In the genomic region with DNA sequence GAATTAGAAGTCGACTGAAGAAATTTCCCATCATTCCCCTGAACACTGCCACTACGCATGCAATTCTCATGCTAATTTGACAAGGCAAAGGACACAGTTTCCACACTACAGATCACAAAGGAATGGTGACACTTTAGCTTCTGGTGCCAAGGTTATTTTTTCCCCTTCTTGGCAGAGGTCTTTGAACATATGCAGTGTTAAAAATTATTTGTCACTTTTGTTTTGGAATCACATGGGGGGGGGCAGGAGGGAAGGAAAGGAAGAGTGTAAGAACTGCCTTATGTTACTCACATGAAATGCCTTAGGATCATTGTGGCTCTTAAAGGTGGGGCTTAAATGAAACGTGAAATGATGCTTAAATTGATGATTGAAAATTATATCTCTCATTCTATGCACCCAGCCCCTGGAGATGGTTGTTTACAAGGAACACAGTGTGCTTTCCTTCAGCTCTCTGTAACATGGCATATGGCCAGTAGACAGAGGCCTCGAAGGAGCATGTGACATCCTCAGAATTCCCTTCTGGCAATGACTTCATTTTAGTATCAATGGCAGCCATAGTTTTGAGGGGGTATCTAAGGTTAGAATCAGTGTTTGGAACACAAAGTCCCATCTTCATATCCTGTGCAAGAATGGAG, we compare ENCODE assay signal across 16 mouse cellular contexts.
DNase-seq lines count a peak whose midpoint lies in the region; ATAC-seq and TF ChIP-seq lines count a peak whose summit lies in the region.
"Had no signal": no experiment of that assay in that cellular context is flagged by ENCODE, and none has a peak within 500 bp of the region (broad histone marks: within the 10 kb centered on the region; RNA-seq: fewer than 3 reads in every experiment).

No protein-coding gene starts in this region.

- DNase-seq in heart, postnatal 0 days (ENCODE audit: low spot score), result peak; percentile 10
- peak; percentile 32 for DNase-seq in midbrain, postnatal 0 days (ENCODE audit: low spot score)
- DNase-seq in midbrain, embryonic 14.5 days, result no peak
- DNase-seq in cerebellum, adult 2 months, result peak; percentile 47 to 90
- peak; percentile 53 for DNase-seq in forebrain, postnatal 0 days
- no peak for DNase-seq in B cell, adult 2 months
- DNase-seq: adrenal gland, adult 2 months; embryo, embryonic 11 days; heart, adult 11 months; lung, postnatal 14 days had no signal

- no peak for TF ChIP-seq CTCF in heart, postnatal 0 days (IDR thresholded peaks at IDR 0.05; ENCODE audit: low read depth)
- TF ChIP-seq CTCF in midbrain, postnatal 0 days (IDR thresholded peaks at IDR 0.05), result no peak
- no peak for TF ChIP-seq CTCF in cerebellum, adult 2 months (IDR thresholded peaks at IDR 0.05; ENCODE audit: borderline replicate concordance, insufficient read depth, low read depth, low read length)
- TF ChIP-seq CTCF in forebrain, postnatal 0 days (IDR thresholded peaks at IDR 0.05; ENCODE audit: low read depth), result no peak

- no peak overlapping the region for H3K4me2 ChIP-seq in heart, postnatal 0 days (ENCODE audit: low read depth, low read length)
- H3K4me2 ChIP-seq in heart, embryonic 12.5 days, result no peak overlapping the region
- H3K4me2 ChIP-seq in midbrain, postnatal 0 days (ENCODE audit: low read depth, low read length, poor library complexity, severe bottlenecking), result no peak overlapping the region
- no peak overlapping the region for H3K4me2 ChIP-seq in midbrain, embryonic 14.5 days (ENCODE audit: low read length)
- H3K4me2 ChIP-seq in forebrain, postnatal 0 days (ENCODE audit: low read depth), result no peak overlapping the region
- H3K4me2 ChIP-seq: heart, embryonic 15.5 days; liver, embryonic 11.5 days had no signal

- no peaks in the 10 kb centered on the region for H3K27me3 ChIP-seq in heart, postnatal 0 days (ENCODE audit: control insufficient read depth, insufficient read depth, low read length)
- no peaks in the 10 kb centered on the region for H3K27me3 ChIP-seq in heart, embryonic 12.5 days (replicated peaks)
- no peaks in the 10 kb centered on the region for H3K27me3 ChIP-seq in midbrain, postnatal 0 days (ENCODE audit: insufficient read depth, low read length)
- no peaks in the 10 kb centered on the region for H3K27me3 ChIP-seq in midbrain, embryonic 14.5 days (ENCODE audit: control insufficient read depth, insufficient read depth, low read length)
- H3K27me3 ChIP-seq in cerebellum, adult 2 months (ENCODE audit: control insufficient read depth, insufficient read depth, low read length), result no peaks in the 10 kb centered on the region
- H3K27me3 ChIP-seq in forebrain, postnatal 0 days (ENCODE audit: insufficient read depth, low read length), result no peaks in the 10 kb centered on the region
- H3K27me3 ChIP-seq: heart, embryonic 15.5 days had no signal

- no peak overlapping the region for H3K27ac ChIP-seq in heart, postnatal 0 days (ENCODE audit: low read depth)
- H3K27ac ChIP-seq in heart, embryonic 12.5 days (ENCODE audit: poor library complexity, severe bottlenecking), result no peak overlapping the region
- no peak overlapping the region for H3K27ac ChIP-seq in midbrain, postnatal 0 days (ENCODE audit: low read depth, low read length)
- H3K27ac ChIP-seq in midbrain, embryonic 14.5 days (replicated peaks; ENCODE audit: low read depth, low read length), result no peak overlapping the region
- peak overlapping the region; percentile 93; the same call in 1 of the 2 replicates for H3K27ac ChIP-seq in cerebellum, adult 2 months (ENCODE audit: insufficient read depth, low read length)
- no peak overlapping the region for H3K27ac ChIP-seq in forebrain, postnatal 0 days (ENCODE audit: low read depth, low read length)
- H3K27ac ChIP-seq: heart, embryonic 15.5 days had no signal

- no peak for TF ChIP-seq POLR2A in cerebellum, adult 2 months (IDR thresholded peaks at IDR 0.05; ENCODE audit: borderline replicate concordance, insufficient read depth, low read length)

- 42% methylated on average over 4 of the region's 4 CpGs for WGBS in heart, postnatal 0 days
- 62% methylated on average over 4 of the region's 4 CpGs for WGBS in heart, embryonic 12.5 days
- WGBS in midbrain, postnatal 0 days, result 60% methylated on average over 4 of the region's 4 CpGs
- 67% methylated on average over 4 of the region's 4 CpGs for WGBS in midbrain, embryonic 14.5 days
- WGBS in cerebellum, adult 2 months, result 7% methylated on average over 4 of the region's 4 CpGs
- 39% methylated on average over 4 of the region's 4 CpGs for WGBS in forebrain, postnatal 0 days

- TF ChIP-seq EP300 in heart, postnatal 0 days (IDR thresholded peaks at IDR 0.05; ENCODE audit: low read depth), result no peak

- no peaks in the 10 kb centered on the region for H3K9me3 ChIP-seq in heart, postnatal 0 days (replicated peaks; ENCODE audit: control insufficient read depth, low read length)
- no peaks in the 10 kb centered on the region for H3K9me3 ChIP-seq in heart, embryonic 12.5 days (replicated peaks)
- H3K9me3 ChIP-seq in midbrain, postnatal 0 days (ENCODE audit: low read length), result no peaks in the 10 kb centered on the region
- H3K9me3 ChIP-seq in midbrain, embryonic 14.5 days (ENCODE audit: control insufficient read depth, low read length), result no peaks in the 10 kb centered on the region
- H3K9me3 ChIP-seq in forebrain, postnatal 0 days (ENCODE audit: low read length), result no peaks in the 10 kb centered on the region
- H3K9me3 ChIP-seq: heart, embryonic 15.5 days had no signal

- no peak for ATAC-seq in heart, postnatal 0 days (ENCODE audit: insufficient read depth, low read depth)
- ATAC-seq in heart, embryonic 12.5 days (ENCODE audit: insufficient number of reproducible peaks, low FRiP score), result no peak
- ATAC-seq in midbrain, postnatal 0 days (ENCODE audit: low FRiP score), result no peak
- ATAC-seq in midbrain, embryonic 14.5 days (ENCODE audit: low FRiP score, low TSS enrichment), result no peak
- ATAC-seq in forebrain, postnatal 0 days, result peak; percentile 77
- ATAC-seq: intestine, embryonic 16.5 days had no signal

- H3K36me3 ChIP-seq in heart, postnatal 0 days (replicated peaks; ENCODE audit: control insufficient read depth, insufficient read depth, low read length), result no peaks in the 10 kb centered on the region
- H3K36me3 ChIP-seq in heart, embryonic 12.5 days, result no peaks in the 10 kb centered on the region
- H3K36me3 ChIP-seq in midbrain, postnatal 0 days (ENCODE audit: insufficient read depth, low read length), result no peaks in the 10 kb centered on the region
- H3K36me3 ChIP-seq in midbrain, embryonic 14.5 days (ENCODE audit: control insufficient read depth, insufficient read depth, low read length), result no peaks in the 10 kb centered on the region
- H3K36me3 ChIP-seq in forebrain, postnatal 0 days (ENCODE audit: insufficient read depth), result no peaks in the 10 kb centered on the region
- H3K36me3 ChIP-seq: G1E; heart, embryonic 15.5 days had no signal

- H3K4me1 ChIP-seq in heart, postnatal 0 days (ENCODE audit: control insufficient read depth, insufficient read depth), result no peaks in the 10 kb centered on the region
- H3K4me1 ChIP-seq in heart, embryonic 12.5 days (replicated peaks), result no peaks in the 10 kb centered on the region
- no peaks in the 10 kb centered on the region for H3K4me1 ChIP-seq in midbrain, postnatal 0 days (ENCODE audit: insufficient read depth, low read length)
- no peaks in the 10 kb centered on the region for H3K4me1 ChIP-seq in midbrain, embryonic 14.5 days (ENCODE audit: control insufficient read depth, insufficient read depth, low read length)
- H3K4me1 ChIP-seq in cerebellum, adult 2 months (ENCODE audit: control insufficient read depth, insufficient read depth, low read length), result peaks cover 17% of the 10 kb centered on the region; the same call in 1 of the 2 replicates
- no peaks in the 10 kb centered on the region for H3K4me1 ChIP-seq in forebrain, postnatal 0 days (ENCODE audit: insufficient read depth)
- H3K4me1 ChIP-seq: heart, embryonic 15.5 days had no signal

- no peak overlapping the region for H3K4me3 ChIP-seq in heart, postnatal 0 days (ENCODE audit: low read depth, low read length)
- no peak overlapping the region for H3K4me3 ChIP-seq in heart, embryonic 12.5 days
- H3K4me3 ChIP-seq in midbrain, postnatal 0 days (ENCODE audit: low read depth, low read length), result no peak overlapping the region
- no peak overlapping the region for H3K4me3 ChIP-seq in midbrain, embryonic 14.5 days (replicated peaks; ENCODE audit: low read depth, low read length)
- H3K4me3 ChIP-seq in cerebellum, adult 2 months (replicated peaks; ENCODE audit: insufficient read depth, low read depth, low read length), result no peak overlapping the region
- H3K4me3 ChIP-seq in forebrain, postnatal 0 days (ENCODE audit: low read depth, low read length), result no peak overlapping the region
- H3K4me3 ChIP-seq: heart, embryonic 15.5 days; myocyte had no signal

- no peak overlapping the region for H3K9ac ChIP-seq in heart, postnatal 0 days (replicated peaks; ENCODE audit: low read depth, low read length)
- no peak overlapping the region for H3K9ac ChIP-seq in heart, embryonic 12.5 days
- H3K9ac ChIP-seq in midbrain, postnatal 0 days (replicated peaks; ENCODE audit: low read length, poor library complexity, severe bottlenecking), result no peak overlapping the region
- no peak overlapping the region for H3K9ac ChIP-seq in midbrain, embryonic 14.5 days (replicated peaks; ENCODE audit: low read length)
- H3K9ac ChIP-seq in forebrain, postnatal 0 days, result no peak overlapping the region
- H3K9ac ChIP-seq: heart, embryonic 15.5 days had no signal

Comparison
In these comparisons a context has a peak if more than half of its experiments do, and no peak if none do; other contexts are left out.
1. DNase-seq: peak in heart, postnatal 0 days (single experiment), midbrain, postnatal 0 days (single experiment), cerebellum, adult 2 months (2 of 2) and forebrain, postnatal 0 days (single experiment); none in midbrain, embryonic 14.5 days (single experiment) and B cell, adult 2 months (0 of 2).